Mouse (Mus musculus) fibroblast of lung, adult 2 months (primary cell): ENCODE results near the gene Gm9844.
"Not testable (repeated sequence)": the region's sequence is repeated elsewhere in the genome, so short reads cannot be mapped to it uniquely, and the experiment has no call there.

Source experiments
- DNase-seq: peaks from one replicate; pipeline ENCODE4 v3.0.0-alpha.2; 2011; ENCODE audit warnings: low read depth

Gm9844 gene

DNA sequence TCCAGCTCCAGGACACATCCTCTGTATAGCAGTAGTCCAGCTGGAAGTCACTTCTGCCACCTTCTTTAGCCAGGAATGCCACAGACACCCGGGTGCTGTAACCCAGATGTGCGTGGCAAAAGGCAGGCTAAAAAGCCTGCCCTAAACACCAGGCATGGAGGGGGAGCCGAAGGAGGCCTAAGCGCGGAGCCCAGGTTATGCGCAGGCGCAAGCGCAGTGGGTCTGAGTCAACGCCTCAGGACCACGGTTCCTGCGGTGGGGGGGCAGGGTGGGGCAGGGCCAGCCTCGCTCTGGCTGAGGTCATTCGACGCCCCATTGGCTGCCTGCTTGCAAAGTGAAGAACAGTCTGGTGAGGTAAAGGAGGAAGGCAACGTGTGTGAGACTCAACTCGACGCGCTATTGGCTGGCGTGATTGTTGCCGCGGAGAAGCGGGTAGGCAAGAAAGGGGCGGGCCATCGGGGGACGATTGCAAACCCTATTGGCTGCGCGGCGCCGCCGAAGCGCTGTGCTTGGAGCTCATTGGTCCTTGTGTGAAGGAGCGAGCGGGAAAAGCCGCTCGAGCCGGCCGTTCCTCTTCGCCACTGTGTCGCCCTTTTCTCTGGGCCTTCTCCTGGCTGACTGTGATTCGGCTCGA is 7.6 kb downstream of the Gm9844 start, which contains the start of the genes Lypd4 and Dmrtc2:
Gene Lypd4, minus strand, starts transcription at position 410 of the 634 bp plus-strand sequence.
Gene Dmrtc2, plus strand, starts transcription at position 526 of the 634 bp plus-strand sequence.
- no peak for DNase-seq

GRCm38 (mm10) chr7:24877588-24877987 is 15.6 kb downstream of the Gm9844 start:
- DNase-seq, result no peak

DNA sequence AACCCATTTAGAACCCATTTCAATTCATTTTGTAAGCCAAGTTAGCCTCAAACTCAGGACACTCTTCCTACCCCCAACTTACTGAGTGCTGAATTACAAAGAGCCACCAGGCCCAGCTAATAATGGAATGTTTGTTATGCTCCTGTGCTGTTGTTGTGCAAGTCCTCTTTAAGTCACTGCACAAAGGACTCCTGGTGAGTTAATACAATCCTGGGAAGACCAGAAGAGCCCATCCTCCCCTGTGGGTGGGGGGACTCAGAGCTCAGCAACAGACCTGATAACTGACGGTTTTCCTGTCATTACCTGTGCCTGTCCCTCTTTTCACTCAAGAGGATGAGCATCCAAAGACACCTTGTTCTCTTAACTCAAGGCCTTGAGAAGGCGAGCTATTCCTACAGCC is 17.6 kb downstream of the Gm9844 start:
- no peak for DNase-seq

- DNase-seq, result no peak
These were observed 20.6 kb downstream of the Gm9844 start for GRCm38 (mm10) chr7:24882416-24883199.

GRCm38 (mm10) chr7:24883896-24884692 is 22.1 kb downstream of the Gm9844 start, which contains the start of gene Rps19:
Gene Rps19, plus strand, starts transcription at chr7:24884371.
- DNase-seq, result peak; percentile 99

- no peak for DNase-seq
These were observed 22.8 kb downstream of the Gm9844 start for GRCm38 (mm10) chr7:24884693-24885291.

GRCm38 (mm10) chr7:24885468-24886307 is 23.7 kb downstream of the Gm9844 start:
- no peak for DNase-seq

DNA sequence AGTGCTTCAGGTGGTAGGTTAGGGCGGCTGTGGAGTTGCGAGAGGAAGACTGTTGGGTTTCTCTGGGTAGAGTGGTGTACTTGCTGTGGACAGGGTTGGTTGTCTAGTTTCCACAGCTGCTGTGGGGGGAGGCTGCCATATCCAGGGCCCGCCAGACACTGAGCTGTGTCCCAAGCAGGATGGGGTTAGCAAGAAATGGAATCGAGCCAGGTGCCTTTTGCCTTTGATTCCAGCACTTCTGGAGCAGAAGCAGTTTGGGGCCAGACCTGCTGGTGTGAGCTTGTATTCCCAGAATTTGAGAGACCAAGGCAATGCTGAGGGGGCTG is 24.3 kb downstream of the Gm9844 start:
- no peak for DNase-seq

GRCm38 (mm10) chr7:24887096-24887495 is 25.1 kb downstream of the Gm9844 start:
- DNase-seq, result no peak

DNA sequence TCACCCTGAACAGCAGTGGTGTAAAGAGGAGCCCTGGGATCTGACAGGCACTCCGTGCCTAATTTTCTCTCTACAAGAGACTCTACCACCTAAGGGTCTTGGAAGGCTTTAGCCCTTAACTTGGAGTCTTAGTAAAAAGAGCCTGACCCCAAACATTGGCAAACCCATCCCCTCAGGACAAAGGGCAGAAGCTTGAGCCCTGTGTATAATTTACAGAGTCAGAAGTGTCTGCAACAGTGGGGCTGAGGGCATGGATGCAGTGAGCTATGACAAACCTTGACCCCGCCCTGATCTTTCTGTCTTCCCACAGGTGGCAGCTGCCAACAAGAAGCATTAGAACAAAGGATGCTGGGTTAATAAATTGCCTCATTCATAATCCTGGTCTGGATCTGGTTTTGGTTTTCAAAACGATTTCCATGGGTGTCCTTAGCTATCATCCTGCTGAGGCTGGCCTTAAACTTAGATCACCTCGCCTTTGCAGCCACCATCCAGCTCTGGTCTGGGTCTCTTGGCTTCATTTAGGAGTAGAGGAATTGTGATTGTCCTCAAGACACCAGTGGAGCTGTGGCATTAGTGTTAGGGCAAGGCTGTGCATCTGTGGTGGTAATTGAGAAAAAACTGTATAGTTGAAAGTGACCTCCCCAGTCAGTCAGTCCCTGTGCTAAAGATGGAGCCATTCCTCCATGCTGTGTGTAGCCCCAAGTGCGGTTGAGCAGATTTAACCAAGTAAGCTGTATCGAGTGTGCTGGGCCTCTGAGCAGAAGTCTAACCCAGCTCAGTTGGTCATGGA is 27.6 kb downstream of the Gm9844 start:
- DNase-seq, result no peak

DNA sequence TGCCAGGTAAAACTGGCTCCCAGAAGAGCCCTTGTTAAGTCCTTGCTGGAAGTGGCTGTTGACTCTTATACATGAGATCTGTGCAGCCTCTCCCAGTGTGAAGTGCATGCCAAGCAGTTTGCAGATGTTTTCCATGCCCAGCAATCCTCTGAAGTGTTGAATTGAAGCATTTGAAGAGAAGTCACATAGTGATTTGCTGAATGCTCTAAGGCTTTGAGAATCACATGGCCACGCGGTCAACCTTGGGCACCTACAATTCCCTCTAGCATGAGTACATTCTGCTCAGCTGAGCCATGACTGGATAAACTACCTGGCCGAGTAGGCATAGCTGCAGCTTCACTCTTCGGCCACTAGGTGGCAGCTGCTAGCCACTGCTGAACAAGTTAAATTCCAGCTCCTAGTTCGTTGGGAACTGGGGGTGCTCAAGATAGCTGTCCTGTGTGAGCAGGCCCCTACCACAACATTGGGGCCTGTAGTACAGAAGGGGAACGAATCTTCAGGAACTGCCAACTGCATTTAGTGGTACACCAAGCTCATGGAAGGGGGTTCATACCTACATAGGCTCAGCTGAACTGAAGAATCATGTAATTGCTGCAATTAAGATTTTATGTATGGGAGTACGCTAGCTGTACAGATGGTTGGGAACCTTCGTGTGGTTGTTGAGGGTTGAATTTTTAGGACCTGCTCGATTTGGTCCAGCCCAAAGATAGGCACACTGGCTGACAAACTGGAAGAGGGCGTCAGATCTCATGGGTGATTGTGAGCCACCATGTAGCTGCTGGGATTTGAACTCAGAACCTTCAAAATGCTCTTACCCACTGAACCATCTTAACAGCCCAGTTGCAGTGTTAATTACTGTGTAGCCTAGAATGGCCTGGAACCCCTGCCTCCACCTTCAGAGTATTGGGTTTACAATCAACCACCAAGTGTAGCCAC is 28.5 kb downstream of the Gm9844 start:
- DNase-seq, result peak; percentile 64

- DNase-seq, result no peak
These were observed 29.5 kb downstream of the Gm9844 start for GRCm38 (mm10) chr7:24891241-24892124.

DNA sequence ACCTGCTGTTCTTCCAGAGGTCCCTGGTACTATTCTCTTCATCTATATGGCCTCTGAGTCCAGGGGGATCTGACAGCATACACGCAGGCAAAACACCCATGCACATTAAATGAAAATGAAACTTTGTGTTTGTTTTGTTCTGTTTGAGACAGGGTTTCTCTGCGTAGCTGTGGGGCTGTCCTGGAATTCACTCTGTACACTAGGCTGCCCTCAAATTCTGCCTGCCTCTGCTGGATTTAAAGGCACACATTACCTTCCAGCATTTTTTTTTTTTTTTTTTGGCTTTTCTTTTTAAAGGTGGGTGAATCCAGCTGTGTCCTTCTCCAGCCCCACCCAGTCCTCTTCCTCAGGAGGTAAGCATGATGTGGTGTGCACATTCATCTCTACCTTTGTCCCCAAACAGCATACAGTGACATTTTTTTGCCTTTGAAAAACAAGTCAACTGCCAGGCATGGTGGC is 30.1 kb downstream of the Gm9844 start:
- DNase-seq, result no peak

DNA sequence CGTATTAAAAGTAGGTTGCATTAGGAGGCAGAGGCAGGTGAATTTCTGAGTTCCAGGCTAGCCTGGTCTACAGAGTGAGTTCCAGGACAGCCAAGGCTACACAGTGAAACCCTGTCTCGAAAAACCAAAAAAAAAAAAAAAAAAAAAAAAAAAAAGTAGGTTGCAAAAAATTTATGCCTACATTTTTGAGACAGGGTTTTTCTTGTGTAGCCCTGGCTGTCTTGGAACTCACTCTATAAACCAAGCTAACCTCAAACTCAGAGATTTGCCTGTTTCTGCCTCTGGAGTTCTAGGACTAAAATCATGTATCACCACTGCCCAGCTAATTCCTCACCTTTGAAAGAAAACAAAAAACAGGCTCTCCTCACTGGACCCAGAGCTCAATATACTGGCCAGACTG is 33.7 kb downstream of the Gm9844 start:
- DNase-seq, result not testable (repeated sequence)

- DNase-seq, result no peak
These were observed 34.3 kb downstream of the Gm9844 start for GRCm38 (mm10) chr7:24896269-24896668.

- no peak for DNase-seq
These were observed 35.2 kb downstream of the Gm9844 start, which contains the start of gene Cd79a for GRCm38 (mm10) chr7:24897224-24897623. Gene Cd79a, plus strand, starts transcription at chr7:24897381.

GRCm38 (mm10) chr7:24897959-24898358 is 35.9 kb downstream of the Gm9844 start:
- DNase-seq, result no peak

- no peak for DNase-seq
These were observed 39.1 kb downstream of the Gm9844 start for GRCm38 (mm10) chr7:24901114-24901513.
